Mouse (Mus musculus): ENCODE data around the gene Zp3. TPM values are rescaled to one million over a fixed set of nuclear protein-coding genes. Genes with fewer than 3 reads are reported as not detected.
A peak's percentile ranks its signal among the peaks of the same experiment; 100 is the strongest.

Zp3 gene
- 0.10 TPM in 1 of 2 replicates, not detected in the other for polyA plus RNA-seq (2016; fragmentation: Nextera tagmentation; extraction: Ambion mirVana)

DNA sequence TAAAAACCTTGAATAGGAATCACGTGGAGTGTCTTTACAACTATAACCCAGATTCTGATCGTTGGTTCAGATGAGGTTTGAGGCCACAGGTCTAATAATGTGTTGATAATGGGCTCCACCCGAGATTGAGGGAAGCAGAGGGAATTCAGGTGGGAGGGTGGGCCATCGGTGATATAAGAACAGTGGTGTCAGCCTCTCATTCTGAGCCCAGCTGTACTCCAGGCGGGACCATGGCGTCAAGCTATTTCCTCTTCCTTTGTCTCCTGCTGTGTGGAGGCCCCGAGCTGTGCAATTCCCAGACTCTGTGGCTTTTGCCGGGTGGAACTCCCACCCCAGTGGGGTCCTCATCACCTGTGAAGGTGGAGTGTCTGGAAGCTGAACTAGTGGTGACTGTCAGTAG is at the start of gene Zp3:
Gene Zp3, plus strand, starts transcription at position 196 of the 400 bp plus-strand sequence.
- H3K4me1 ChIP-seq, result 0 out of 2 replicates have a peak, but pooled peaks cover 3% of the 10 kb centered on the region
- DNase-seq (ENCODE audit: low spot score), result no peak
- no peaks in the 10 kb centered on the region for H3K27me3 ChIP-seq (ENCODE audit: low read depth, poor library complexity, severe bottlenecking)
- WGBS, result 82% methylated on average over 8 of the region's 8 CpGs
- no peaks in the 10 kb centered on the region for H3K9me3 ChIP-seq (replicated peaks)
- H3K36me3 ChIP-seq, result no peaks in the 10 kb centered on the region
- H3K27ac ChIP-seq (replicated peaks), result no peak within 1 kb of the TSS
- no peak within 1 kb of the TSS; the same call in 1 of the 2 replicates for H3K4me3 ChIP-seq

DNA sequence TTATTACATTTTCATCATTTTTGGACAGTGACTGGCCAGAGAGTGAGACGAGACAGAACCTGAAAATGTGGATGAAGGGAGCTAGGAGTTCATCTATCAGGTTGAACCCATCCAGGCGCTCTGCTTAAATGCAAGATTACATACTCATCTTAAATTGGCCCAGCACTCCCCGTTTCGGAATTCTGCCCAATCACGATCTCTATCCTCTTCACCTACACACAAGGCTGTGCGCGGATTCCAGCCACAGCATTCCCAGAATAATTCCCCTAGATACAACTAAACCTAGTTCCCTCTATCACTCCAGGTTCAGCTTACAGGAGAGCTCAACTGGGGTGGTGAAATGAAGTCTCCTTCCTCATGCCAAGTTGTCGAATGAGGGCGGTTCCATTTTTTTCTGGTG is 48.4 kb upstream of the Zp3 start:
- Histone ChIP-seq H3K36me3 (peaks cover 60% of the 10 kb centered on the region), H3K27ac (replicated peaks) (no peak overlapping the region), H3K4me1 (peaks cover 26% of the 10 kb centered on the region), H3K9me3 (replicated peaks) (no peaks in the 10 kb centered on the region), H3K27me3 (ENCODE audit: low read depth, poor library complexity, severe bottlenecking) (no peaks in the 10 kb centered on the region), H3K4me3 (peak overlapping the region; percentile 95; the same call in 1 of the 2 replicates)
- DNase-seq (ENCODE audit: low spot score), result no peak
- 96% methylated on average over 9 of the region's 9 CpGs for WGBS

DNA sequence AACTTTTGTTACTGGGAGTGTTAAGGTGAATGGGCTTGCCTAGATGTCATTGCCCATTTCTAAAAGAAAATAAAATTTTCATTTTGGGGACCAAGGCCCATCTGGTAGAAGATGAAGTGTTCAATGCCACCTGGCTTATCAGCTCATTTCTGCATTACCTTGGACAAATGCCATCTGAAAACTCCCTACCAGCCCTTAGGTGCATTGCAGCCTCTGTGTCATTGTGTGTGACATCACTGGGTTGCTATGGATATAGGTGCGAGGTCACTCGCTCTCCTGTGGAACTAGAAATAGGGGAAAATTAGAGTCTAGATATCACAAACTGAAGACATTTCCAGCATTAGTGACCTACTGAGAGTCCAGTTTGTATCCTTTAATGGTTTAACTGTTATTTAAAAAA is 47.5 kb upstream of the Zp3 start:
- Histone ChIP-seq H3K36me3 (peaks cover 52% of the 10 kb centered on the region), H3K27ac (replicated peaks) (no peak overlapping the region), H3K27me3 (ENCODE audit: low read depth, poor library complexity, severe bottlenecking) (no peaks in the 10 kb centered on the region), H3K4me3 (peak overlapping the region; percentile 95), H3K4me1 (peaks cover 26% of the 10 kb centered on the region), H3K9me3 (replicated peaks) (no peaks in the 10 kb centered on the region)
- DNase-seq (ENCODE audit: low spot score), result no peak
- 87% methylated on average over 2 of the region's 2 CpGs for WGBS

DNA sequence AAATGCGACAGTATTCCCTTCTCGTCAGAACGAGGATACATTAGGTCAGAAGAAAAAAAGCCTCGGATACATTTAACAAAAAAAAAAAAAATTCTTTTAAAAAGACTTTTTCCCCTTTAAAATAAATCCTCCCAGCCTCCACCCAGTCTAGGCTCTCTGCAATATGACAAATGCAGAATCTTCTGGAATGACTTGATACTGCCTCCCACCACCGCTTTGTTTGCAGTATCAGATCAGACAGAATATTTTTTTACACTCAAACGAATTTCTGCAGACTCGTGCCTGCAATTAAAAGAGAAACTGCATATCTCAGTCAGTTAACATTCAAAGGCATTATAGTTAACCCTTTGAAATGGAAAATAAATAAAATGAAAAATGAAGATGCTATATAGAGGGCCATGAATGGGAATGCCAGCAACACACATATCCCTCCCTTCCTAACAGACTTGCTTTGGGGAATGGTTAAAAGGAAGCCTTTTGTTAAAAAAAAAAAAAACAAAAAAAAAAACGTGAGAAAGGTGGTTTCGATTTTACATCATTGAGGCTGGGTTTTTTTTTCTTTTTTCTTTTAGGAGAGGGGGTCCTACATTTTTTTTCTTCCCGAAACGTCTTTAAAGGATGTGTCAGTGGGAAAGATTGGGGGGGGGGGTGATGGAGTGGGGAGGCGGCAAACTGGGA is 46.5 kb upstream of the Zp3 start:
- Histone ChIP-seq H3K9me3 (replicated peaks) (no peaks in the 10 kb centered on the region), H3K4me3 (peak overlapping the region; percentile 95), H3K27me3 (ENCODE audit: low read depth, poor library complexity, severe bottlenecking) (no peaks in the 10 kb centered on the region), H3K36me3 (peaks cover 42% of the 10 kb centered on the region), H3K27ac (replicated peaks) (peak overlapping the region; percentile 97), H3K4me1 (peaks cover 26% of the 10 kb centered on the region)
- 22% methylated on average over 12 of the region's 12 CpGs for WGBS
- DNase-seq (ENCODE audit: low spot score), result no peak

DNA sequence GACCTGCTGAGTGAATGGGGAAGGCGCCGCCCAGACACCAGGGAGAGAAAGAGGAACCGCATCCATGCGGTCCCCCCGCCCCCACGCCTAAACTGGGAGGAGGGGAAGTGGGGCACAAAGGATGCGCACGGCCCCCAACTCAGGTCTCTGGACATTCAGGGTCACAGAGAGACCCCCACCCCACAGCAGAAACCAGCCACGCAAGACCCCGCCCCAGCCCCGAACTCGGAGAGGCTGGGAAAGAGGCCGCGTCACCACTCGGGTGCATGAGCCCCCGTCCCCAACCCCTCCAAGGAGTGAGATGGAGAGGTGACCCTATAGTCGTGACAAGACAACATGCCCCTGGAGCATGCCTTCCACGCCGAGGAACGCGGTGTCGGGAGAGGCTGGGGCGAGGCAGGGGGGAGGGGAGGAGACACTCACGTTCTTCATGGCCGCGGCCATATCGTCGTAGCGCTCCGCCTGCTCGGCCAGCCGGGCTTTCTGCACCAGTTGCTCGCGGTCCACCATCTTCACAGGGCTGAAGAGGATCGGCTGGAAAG is 45.9 kb upstream of the Zp3 start:
- Histone ChIP-seq H3K36me3 (peaks cover 36% of the 10 kb centered on the region), H3K27me3 (ENCODE audit: low read depth, poor library complexity, severe bottlenecking) (no peaks in the 10 kb centered on the region), H3K27ac (replicated peaks) (peak overlapping the region; percentile 97), H3K9me3 (replicated peaks) (no peaks in the 10 kb centered on the region), H3K4me3 (peak overlapping the region; percentile 95), H3K4me1 (peaks cover 26% of the 10 kb centered on the region)
- DNase-seq (ENCODE audit: low spot score), result no peak
- 0% methylated on average over 34 of the region's 35 CpGs for WGBS

DNA sequence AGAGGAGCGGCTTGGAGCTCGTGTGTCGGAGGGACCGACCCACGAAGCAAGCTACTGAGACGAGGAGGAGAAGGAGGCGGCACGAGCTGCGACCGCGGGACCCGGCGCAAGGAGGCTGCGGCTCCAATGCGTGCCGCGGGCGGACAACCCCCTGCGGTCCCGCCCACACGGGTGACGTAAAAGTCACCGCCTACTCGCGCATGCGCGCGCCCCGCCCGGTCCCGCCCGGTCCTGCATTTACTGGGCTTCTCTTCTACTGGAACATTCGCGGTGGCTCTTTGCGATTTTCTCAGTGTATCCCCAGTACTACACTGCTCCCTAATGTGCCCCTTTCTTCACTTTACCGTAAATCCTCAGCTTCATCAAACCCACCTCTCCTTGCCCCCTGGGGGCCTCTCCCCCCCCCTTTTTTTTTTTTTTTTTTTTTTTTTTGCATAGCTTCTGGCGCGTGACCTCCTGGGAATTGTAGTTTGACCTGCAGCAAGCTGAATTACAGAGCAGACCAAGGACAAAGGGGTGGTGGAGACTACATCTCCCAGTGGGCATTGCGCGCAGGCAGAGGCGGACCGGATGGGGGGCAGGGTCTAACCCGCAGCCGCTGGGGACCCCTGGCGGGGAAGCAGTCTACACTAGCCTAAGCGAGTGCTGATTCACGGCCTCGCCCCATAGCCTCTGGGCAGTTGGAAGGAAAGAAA is 45.3 kb upstream of the Zp3 start, which contains the start of gene Ywhag:
Gene Ywhag, minus strand, starts transcription at position 136 of the 695 bp plus-strand sequence.
- Histone ChIP-seq H3K4me3 (peak within 1 kb of the TSS; percentile 95), H3K27ac (replicated peaks) (peak within 1 kb of the TSS; percentile 97), H3K27me3 (ENCODE audit: low read depth, poor library complexity, severe bottlenecking) (no peaks in the 10 kb centered on the region), H3K36me3 (peaks cover 29% of the 10 kb centered on the region), H3K9me3 (replicated peaks) (no peaks in the 10 kb centered on the region), H3K4me1 (peaks cover 26% of the 10 kb centered on the region)
- WGBS, result under 1% methylated on average over 48 of the region's 48 CpGs
- peak; percentile 97 for DNase-seq (ENCODE audit: low spot score)

DNA sequence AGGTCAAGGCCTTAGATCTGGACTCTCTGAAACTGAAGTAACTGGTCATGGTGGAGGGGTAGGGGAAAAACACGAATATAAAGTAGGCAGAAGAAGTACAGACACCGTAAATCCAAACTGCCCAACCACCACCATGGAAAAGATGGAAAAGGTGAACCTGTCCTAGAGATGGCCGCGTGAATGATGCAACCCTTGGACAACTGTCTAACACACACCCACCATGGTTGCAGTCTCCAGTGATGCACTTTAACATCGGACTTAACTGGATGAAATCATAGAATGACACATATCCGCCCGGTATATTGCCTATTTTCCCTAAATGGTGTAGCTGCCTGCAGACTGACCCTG is 44.7 kb upstream of the Zp3 start:
- peak overlapping the region; percentile 95 for H3K4me3 ChIP-seq
- no peaks in the 10 kb centered on the region for H3K27me3 ChIP-seq (ENCODE audit: low read depth, poor library complexity, severe bottlenecking)
- 50% methylated on average over 7 of the region's 7 CpGs for WGBS
- no peak for DNase-seq (ENCODE audit: low spot score)
- H3K27ac ChIP-seq (replicated peaks), result peak overlapping the region; percentile 97
- peaks cover 26% of the 10 kb centered on the region for H3K4me1 ChIP-seq
- no peaks in the 10 kb centered on the region for H3K9me3 ChIP-seq (replicated peaks)
- H3K36me3 ChIP-seq, result peaks cover 24% of the 10 kb centered on the region

DNA sequence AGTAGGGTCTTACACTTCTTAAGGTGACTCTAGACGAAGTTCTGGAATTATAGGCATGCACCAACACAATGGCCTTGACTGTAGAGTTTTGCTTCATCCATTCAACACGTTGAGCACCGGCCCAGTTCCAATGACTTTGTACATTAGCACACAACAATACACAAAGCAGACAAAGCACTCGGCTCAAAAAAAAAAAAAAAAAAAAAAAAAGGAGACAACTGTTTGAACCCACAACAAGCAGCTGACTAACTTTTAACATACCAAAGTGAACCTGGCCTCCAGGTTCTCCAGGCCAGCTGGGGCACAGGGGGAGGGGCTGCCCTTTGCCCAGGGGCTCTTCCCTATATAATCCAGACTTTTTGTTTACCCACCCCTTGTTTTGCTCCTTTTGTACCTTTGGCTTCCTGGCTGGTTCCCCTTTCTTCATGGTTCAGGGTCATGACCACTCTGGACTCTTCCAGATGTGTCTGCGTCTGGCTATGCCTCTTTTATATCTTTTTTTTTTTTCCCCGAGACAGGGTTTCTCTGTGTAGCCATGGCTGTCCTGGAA is 44.2 kb upstream of the Zp3 start:
- no peak overlapping the region for H3K4me3 ChIP-seq
- H3K27me3 ChIP-seq (ENCODE audit: low read depth, poor library complexity, severe bottlenecking), result no peaks in the 10 kb centered on the region
- H3K9me3 ChIP-seq (replicated peaks), result no peaks in the 10 kb centered on the region
- 86% methylated on average over 6 of the region's 6 CpGs for WGBS
- H3K4me1 ChIP-seq, result peaks cover 29% of the 10 kb centered on the region
- peaks cover 19% of the 10 kb centered on the region for H3K36me3 ChIP-seq
- peak overlapping the region; percentile 97 for H3K27ac ChIP-seq (replicated peaks)
- DNase-seq (ENCODE audit: low spot score), result no peak

DNA sequence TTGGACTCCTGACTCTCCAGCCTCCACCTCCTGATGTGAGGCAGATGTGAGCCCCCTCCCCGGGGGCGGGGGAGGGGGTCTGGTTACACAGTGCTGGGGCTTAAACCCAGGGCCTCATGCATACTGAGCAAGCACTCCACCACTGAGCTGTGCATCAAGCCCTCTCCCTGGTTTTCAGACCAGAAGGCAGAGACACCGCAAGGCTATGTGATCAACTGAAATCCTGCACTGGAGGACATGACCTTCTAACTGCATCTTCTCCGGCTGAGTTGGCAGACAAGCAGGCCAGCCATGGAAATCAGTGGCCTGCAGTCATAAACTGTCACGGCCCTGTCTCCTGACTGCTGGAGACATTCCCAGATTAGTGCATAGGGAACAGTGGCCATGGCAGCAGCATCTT is 39.3 kb upstream of the Zp3 start:
- Histone ChIP-seq H3K4me3 (no peak overlapping the region), H3K4me1 (peaks cover 5% of the 10 kb centered on the region; the same call in 1 of the 2 replicates), H3K27me3 (ENCODE audit: low read depth, poor library complexity, severe bottlenecking) (no peaks in the 10 kb centered on the region), H3K36me3 (no peaks in the 10 kb centered on the region), H3K27ac (replicated peaks) (no peak overlapping the region), H3K9me3 (replicated peaks) (no peaks in the 10 kb centered on the region)
- 60% methylated on average over 5 of the region's 5 CpGs for WGBS
- no peak for DNase-seq (ENCODE audit: low spot score)

DNA sequence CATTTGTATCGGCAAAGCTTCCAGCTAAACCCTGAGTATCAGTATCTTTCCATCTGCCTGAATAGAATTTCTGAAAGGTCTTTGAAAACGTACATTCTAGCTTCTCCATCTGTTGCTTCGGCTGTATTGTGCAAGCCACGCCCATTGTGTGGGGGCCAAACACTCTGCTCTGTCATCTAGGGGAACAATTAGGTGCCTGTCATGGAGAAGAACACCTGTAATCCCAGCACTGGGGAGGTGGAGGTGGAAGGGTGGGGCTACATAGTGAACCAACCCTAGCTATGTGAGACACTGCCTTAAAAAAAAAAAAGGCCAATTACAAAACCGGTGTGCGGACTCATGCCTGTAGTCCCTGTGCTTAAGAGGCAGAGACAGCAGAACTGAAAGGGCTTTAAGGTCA is 37.2 kb upstream of the Zp3 start:
- Histone ChIP-seq H3K27ac (replicated peaks) (no peak overlapping the region), H3K9me3 (replicated peaks) (no peaks in the 10 kb centered on the region), H3K36me3 (no peaks in the 10 kb centered on the region), H3K4me3 (no peak overlapping the region), H3K4me1 (peaks cover 16% of the 10 kb centered on the region), H3K27me3 (ENCODE audit: low read depth, poor library complexity, severe bottlenecking) (no peaks in the 10 kb centered on the region)
- no peak for DNase-seq (ENCODE audit: low spot score)
- WGBS, result 83% methylated on average over 6 of the region's 6 CpGs

DNA sequence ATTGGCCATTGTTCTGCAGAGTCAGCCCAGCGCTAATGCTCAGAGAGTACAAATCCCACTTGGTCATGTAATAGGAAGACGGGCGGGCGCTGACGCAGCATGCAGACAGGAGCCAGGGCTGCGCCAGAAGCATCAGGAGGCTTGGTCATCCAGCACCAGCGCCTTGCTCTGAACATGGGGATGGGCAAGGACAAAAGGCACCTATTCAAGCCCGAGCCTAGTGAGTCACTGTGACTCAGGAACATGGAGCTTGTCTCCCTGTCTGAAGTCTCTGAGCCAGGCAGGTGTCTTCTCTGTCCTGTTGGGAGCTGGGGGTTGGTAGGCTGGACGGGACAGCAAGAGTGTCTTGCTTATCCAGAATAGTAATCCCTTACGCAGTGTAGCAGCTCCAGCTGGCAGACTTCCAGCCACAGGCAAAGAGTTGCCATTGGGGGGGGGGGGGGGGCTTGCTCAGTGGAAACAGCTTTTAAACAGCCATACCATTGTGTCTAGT is 33.9 kb upstream of the Zp3 start:
- Histone ChIP-seq H3K27me3 (ENCODE audit: low read depth, poor library complexity, severe bottlenecking) (no peaks in the 10 kb centered on the region), H3K4me1 (peaks cover 11% of the 10 kb centered on the region), H3K27ac (replicated peaks) (0 out of 2 replicates have a peak overlapping the region, but pooled peaks have one; percentile 23), H3K36me3 (no peaks in the 10 kb centered on the region), H3K4me3 (no peak overlapping the region), H3K9me3 (replicated peaks) (no peaks in the 10 kb centered on the region)
- no peak for DNase-seq (ENCODE audit: low spot score)
- WGBS, result 73% methylated on average over 10 of the region's 10 CpGs

DNA sequence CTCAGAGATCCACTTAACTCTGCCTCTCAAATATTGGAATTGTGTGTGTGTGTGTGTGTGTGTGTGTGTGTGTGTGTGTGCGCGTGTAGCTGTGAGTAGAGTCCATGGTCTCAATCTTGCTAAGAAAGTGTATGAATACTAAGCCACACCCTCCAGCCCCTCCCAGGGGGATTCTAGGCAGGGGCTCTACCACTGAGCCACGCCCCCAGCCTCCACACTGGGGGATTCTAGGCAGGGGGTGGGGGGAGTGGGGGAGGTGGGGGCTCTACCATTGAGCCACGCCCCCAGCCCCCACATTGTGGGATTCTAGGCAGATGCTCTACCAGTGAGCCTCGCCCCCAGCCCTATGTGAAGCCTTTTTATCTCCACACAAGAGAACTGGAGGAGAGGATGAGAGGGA is 33.3 kb upstream of the Zp3 start:
- Histone ChIP-seq H3K9me3 (replicated peaks) (no peaks in the 10 kb centered on the region), H3K4me3 (no peak overlapping the region), H3K27me3 (ENCODE audit: low read depth, poor library complexity, severe bottlenecking) (no peaks in the 10 kb centered on the region), H3K4me1 (peaks cover 11% of the 10 kb centered on the region), H3K36me3 (no peaks in the 10 kb centered on the region), H3K27ac (replicated peaks) (no peak overlapping the region)
- no peak for DNase-seq (ENCODE audit: low spot score)
- WGBS, result 84% methylated on average over 5 of the region's 5 CpGs
